Mouse (Mus musculus) layer of hippocampus, postnatal 25 days (tissue): ENCODE measurements around the gene Wdr5b. TPM values are rescaled to one million over a fixed set of nuclear protein-coding genes. Genes with fewer than 3 reads are reported as not detected.

Experiments
- DNase-seq, 2 experiments: peaks; one replicate each; pipeline ENCODE4 v3.0.0; 2022; ENCODE audit warnings: mixed read lengths in 2 of 2, low spot score in 1 of 2; ENCODE audit errors: extremely low spot score in 1 of 2
- total RNA-seq, 2 experiments: library from RNA; stranded (reverse); gene quantifications; 2 replicates each; pipeline ENCODE4 v1.2.3; 2021

The Wdr5b gene
- total RNA-seq, 2 experiments from 2014 or later: 5.0 to 5.2 TPM

DNA sequence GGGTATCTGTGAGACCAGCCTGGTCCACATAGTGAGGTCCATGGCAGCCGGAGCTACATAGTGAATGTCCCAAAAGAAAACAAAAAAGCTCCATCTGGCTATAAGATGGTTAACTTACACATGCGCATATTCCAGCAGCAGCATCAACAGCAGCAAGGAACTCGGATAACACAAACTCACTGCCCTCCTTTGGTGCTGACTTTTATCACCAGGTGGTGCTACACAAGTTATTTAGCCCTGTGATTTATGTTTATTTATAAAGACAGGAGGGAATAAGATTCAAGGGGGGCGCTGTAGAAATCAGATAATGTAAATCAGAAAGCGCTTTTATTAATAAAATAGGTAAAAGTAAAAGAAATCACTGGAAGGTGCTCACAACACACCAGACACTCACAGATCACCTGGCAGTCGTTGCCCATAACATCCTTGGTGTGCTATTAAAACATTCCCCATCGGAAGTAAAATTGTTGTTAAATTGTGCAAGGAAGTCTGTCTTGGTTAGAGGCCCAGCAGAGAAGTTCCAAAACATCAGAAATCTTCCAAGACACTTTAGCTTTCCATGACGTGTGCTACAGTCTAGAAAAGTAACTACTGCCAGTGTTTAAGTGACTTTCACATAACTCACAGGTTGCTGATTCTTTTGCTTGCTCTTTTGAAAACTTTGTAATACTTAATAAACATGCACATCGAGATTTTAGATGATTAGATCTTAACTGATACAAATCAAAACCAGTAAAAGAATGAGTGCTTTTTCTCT is 29.0 kb downstream of the Wdr5b start:
- no peak for DNase-seq

DNA sequence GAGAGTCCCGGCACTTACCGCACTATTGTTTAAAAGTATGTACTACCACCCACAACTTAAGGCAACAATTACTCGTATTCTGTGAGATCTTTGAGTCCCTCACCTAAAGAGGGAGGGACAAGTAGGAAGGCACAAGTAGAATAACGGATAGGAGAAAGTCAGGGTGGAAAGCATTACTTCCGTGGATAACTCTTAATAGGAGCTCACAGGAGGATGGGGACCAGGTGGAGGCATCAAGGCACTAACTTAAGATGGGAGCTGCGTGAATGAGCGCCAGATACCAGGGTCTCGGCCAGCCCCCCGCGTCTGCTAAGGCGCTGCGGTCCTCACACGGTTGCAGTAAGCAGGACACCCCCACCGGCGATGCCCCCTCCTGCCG is 30.1 kb downstream of the Wdr5b start:
- no peak for DNase-seq

DNA sequence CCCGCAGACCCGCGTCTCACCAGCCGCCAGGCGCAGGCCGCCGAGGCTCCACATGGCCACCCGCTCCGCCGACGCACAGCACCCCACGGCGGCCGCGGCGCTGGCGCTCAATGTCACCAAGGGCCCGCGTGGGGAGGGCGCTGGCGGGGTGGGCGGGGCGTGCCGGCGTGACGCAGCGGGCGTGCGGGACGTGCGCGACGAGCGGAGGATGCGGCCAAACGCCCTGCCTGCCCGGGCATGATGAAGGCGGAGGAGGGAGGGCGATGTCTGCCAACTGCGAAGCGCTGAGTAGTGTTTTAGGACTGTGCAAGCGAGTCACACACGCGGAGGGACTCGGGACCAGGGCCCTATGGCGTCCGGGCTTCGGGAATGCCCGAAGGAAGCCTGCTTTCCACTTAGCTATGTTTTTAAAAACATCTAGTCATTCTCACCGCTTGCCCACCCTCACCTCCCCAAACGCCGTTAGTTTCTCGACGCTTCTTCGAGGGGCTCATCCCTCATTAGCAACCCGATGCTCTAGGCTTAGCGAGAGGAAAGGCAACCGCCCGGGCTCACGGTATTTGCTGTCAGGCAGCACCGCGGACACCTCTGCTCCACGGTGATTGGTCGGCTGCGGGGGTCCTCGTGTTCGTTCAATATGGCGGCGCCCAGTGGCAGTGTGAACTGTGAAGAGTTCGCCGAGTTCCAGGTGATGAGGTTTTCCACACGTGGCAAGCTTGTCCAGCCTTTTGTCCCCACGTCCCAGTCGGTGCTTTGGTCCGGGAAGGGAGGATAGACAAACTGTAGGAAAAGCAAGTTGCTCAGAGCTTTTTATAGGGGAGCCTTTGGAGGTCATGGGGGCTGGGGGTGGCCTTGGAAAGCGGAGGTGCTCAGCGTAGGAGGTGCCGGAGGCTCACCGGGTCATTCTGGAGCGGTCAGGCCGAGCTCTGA is 30.7 kb downstream of the Wdr5b start, which contains the start of the genes Fam162a and Ccdc58:
Gene Fam162a (minus strand): TSS at position 145 of the 930 bp plus-strand sequence.
Gene Ccdc58 (plus strand): TSS at position 236 of the 930 bp plus-strand sequence.
- peak; percentile 88 to 93 for DNase-seq

DNA sequence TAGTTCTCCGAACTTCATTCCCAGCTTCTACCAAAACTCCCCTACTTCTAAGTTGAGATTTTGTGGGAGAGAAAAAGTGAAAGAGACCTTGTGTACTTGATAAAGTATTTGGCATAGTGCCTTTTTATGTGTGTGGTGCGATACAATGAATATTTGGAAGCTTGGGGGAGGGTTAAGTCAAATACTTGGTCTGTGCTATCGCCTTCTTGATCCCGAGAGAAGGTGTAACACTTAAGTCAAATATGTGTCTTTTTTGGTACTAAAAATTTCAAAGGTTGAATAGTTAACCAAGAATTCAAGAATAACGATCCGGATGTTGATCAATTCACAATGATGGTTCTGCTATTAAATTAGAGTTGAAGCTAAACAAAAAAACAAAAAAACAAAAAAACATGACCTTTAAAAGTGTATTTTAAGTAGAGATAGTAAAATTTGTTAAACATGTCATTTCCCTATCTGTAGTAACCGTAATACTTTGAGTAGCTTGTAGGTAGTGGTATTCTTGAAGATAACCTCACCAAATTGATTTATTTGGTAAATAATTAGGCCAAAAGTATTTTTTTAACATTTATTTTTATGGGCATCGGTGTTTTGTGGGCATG is 31.5 kb downstream of the Wdr5b start:
- no peak for DNase-seq

DNA sequence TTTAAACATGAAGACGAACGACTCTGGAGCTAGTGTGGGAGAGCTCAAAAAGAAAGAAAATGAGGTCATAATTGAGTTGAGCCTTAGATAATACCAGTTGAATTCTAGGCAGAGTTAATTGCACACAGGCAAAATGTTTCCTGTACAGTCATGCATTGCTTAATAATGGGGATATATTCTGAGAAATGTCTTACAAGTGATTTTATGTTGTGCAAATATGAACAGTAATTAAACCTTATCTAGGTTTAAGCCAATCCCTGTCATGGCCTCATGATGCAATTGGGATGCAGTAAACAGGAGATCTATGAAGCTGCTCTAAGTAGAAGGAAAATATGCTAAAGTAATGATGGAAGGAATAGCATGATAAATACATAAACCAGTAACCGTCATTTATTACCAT is 33.8 kb downstream of the Wdr5b start:
- DNase-seq: no peak

DNA sequence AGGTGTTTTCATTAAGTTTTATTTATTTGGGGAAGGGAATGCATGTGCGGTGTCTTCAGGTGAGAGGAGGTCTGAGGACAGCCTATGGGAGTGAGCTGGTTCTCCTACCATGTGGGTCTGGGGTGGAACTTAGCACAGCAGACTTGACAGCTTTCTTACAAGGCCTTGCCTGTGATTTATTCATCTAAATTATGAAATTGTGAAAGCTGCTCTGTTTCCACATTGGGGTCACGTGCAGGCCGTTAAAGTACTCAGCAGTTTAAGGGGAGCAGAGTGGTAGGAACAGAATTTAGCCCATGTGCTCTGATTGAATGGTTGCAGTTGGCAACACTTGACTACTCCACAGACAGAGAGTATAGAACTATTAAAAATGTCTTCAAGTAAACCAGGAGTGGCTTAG is 38.9 kb downstream of the Wdr5b start:
- no peak for DNase-seq

DNA sequence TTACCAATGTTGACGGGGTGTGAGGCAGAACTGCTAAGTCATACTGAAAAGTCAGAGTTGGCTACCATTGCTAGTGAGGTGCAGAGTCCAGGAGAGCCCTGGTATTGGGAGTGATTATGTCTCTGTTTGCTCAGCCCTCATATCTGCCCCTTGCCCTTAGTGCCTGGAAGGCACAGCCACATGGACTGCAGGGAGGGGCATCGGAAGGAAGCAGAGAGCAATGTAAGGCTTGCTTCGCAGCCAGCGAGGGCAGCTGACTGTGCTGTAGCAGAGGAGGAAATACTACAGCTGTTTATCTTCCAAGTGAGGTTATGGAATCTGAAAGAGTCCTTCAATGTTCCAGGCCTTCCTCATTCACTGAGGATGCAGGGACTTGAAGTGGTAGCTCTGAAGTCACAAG is 46.9 kb downstream of the Wdr5b start:
- no peak for DNase-seq

DNA sequence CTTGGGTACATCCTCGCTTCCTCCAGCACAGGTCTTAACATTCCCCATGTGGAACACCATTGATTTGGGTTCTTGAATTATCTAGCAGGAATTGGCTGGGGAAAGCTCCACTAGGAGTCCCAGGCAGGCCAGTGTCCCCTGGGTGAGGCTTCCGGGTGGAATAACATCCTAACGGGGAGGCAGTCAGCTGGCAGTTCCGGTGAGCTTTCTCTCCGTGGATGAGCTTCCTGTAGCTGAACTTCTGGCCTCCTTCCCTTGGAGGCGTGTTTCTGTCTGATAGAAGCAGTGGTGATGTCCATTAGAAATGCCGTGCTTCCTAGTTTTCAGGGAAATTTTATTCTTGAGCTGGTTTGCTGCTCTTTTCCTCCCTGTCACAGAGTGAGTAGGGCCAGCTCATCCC is 48.1 kb downstream of the Wdr5b start:
- DNase-seq: no peak

DNA sequence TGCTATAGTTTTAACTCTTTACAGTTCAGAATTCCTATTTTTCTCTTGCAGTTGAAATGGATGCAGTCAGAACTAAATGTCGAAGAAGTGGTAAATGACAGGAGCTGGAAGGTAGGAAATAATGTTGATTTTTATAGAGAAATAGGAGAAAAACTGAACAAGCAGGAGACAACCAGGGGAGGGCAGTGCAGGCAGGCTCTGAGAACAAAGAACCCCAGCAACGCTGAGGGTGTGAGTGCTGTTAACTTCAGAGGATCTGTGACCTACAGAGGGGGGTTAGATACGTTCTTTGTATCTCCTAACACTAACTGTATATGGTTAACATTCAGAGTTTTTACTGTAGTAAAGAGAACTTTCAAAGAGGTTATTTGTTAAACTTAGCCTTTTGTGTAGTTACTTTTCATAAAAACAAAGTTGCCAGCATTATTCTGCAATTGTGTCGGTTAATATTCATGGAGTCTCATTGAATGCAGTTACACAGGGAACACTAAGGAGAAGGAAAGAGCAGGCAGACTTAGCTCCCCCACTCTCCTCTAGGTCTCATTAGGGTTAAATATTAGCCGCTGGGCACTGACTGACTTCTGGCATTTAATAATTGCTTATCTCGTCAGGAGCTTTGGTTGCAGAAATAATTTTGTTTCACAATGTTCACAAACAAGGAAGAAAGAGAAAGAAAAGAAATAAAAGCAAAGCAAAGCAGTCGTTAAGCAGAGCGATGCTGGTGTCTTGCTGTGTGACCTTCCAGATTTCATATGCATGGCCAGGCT is 49.0 kb downstream of the Wdr5b start:
- no peak for DNase-seq

DNA sequence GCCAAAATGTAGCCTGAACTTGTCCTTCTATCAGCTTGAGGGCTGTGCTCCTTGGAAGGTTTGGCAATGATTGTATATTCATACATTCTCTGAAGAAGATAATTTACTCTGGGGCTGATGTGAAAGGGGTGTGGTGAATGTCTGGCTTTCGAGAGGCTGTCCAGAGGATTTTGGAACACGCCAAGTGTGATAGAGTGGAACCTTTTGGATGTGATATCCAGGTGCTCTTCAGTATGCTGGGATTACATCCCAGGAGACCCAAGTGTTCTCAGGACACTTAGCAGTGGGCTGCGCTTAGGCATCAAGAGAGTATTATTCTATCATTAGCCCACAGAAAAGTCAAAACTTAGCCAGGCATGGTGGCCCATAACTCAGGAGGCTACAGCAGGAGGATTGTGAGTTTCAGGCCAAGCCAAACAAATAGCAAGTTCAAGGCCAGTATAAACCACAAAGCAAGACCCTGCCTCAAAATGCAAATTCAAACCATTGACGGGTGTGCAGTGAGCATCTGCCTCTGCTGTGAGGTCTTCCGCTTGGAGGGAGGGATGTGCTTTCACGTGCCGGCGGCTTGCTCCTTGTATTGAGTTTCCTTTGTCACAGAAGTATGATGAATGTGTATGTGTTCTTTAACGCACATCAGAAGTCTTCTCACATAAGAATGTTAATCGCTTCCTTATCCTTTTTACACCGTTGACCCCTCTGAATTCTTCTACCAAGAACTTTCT is 50.0 kb downstream of the Wdr5b start:
- no peak for DNase-seq

Other genes with a start within 250 kb of the Wdr5b start
- 1 to 10 TPM; 1.1 to 1.5 TPM for gene Parp14, start 169.6 kb upstream of the Wdr5b start, total RNA-seq
- 1 to 10 TPM; 2.6 to 3.5 TPM for gene Parp9, start 102.7 kb upstream of the Wdr5b start, total RNA-seq
- 1 to 10 TPM; 4.2 to 4.5 TPM for gene Dtx3l, start 102.0 kb upstream of the Wdr5b start, total RNA-seq
- 100 to 1,000 TPM; 125 to 138 TPM for gene Kpna1, start 62.4 kb upstream of the Wdr5b start, total RNA-seq
- 10 to 100 TPM; 83.0 to 93.8 TPM for gene Fam162a, start 30.4 kb downstream of the Wdr5b start, total RNA-seq
- gene Ccdc58, start 30.5 kb downstream of the Wdr5b start, total RNA-seq: 10 to 100 TPM; 22.6 to 25.0 TPM
- not detected for gene Csta1, start 90.1 kb downstream of the Wdr5b start, total RNA-seq
- not detected for gene Stfa2l1, start 115.6 kb downstream of the Wdr5b start, total RNA-seq
- not detected for gene Gm5483, start 143.0 kb downstream of the Wdr5b start, total RNA-seq
- not detected for gene Gm5416, start 169.2 kb downstream of the Wdr5b start, total RNA-seq
- not detected for gene 2010005H15Rik, start 180.3 kb downstream of the Wdr5b start, total RNA-seq
- gene Stfa1, start 235.8 kb downstream of the Wdr5b start, total RNA-seq: not detected